ENCODE assay signal across 20 mouse cellular contexts in genomic region chr13:29195722-29196121, GRCm38 (mm10).
DNase-seq lines count a peak whose midpoint lies in the region; ATAC-seq lines count a peak whose summit lies in the region.
"Had no signal": no experiment of that assay in that cellular context is flagged by ENCODE, and none has a peak within 500 bp of the region (broad histone marks: within the 10 kb centered on the region; RNA-seq: fewer than 3 reads in every experiment).

No protein-coding gene starts in this region.

- DNase-seq in right cerebral cortex, adult 18-20 months = peak; percentile 11
- no peak for DNase-seq in right cerebral cortex, postnatal 4 days
- no peak for DNase-seq in kidney, postnatal 14 days
- DNase-seq in left cerebral cortex, adult 8-10 months (ENCODE audit: low spot score in 2 of 2) = no peak
- no peak for DNase-seq in embryo, embryonic 9.5 days (ENCODE audit: extremely low spot score)
- DNase-seq: adrenal gland, postnatal 36 days; cerebellum, adult 8-10 months; gastrocnemius, postnatal 36 days; heart, postnatal 36 days; right cerebral cortex, postnatal 25 days; thymus, postnatal 14 days had no signal

- H3K4me2 ChIP-seq in hindbrain, embryonic 12.5 days (replicated peaks) = no peak overlapping the region
- no peak overlapping the region for H3K4me2 ChIP-seq in midbrain, embryonic 13.5 days (replicated peaks)
- H3K4me2 ChIP-seq: embryonic facial prominence, embryonic 15.5 days; intestine, embryonic 15.5 days; limb, embryonic 13.5 days; liver, embryonic 15.5 days had no signal

- no peaks in the 10 kb centered on the region for H3K36me3 ChIP-seq in hindbrain, embryonic 12.5 days
- no peaks in the 10 kb centered on the region for H3K36me3 ChIP-seq in midbrain, embryonic 13.5 days
- H3K36me3 ChIP-seq: embryonic facial prominence, embryonic 15.5 days; heart, embryonic 10.5 days; intestine, embryonic 15.5 days; limb, embryonic 13.5 days; liver, embryonic 15.5 days had no signal

- no peaks in the 10 kb centered on the region for H3K9me3 ChIP-seq in hindbrain, embryonic 12.5 days (replicated peaks)
- H3K9me3 ChIP-seq in midbrain, embryonic 13.5 days = no peaks in the 10 kb centered on the region
- H3K9me3 ChIP-seq: embryonic facial prominence, embryonic 15.5 days; heart, embryonic 10.5 days; intestine, embryonic 15.5 days; limb, embryonic 13.5 days; liver, embryonic 15.5 days had no signal

- H3K9ac ChIP-seq in hindbrain, embryonic 12.5 days = no peak overlapping the region
- H3K9ac ChIP-seq in midbrain, embryonic 13.5 days (replicated peaks) = no peak overlapping the region
- H3K9ac ChIP-seq: embryonic facial prominence, embryonic 15.5 days; intestine, embryonic 15.5 days; limb, embryonic 13.5 days; liver, embryonic 15.5 days had no signal

- H3K4me1 ChIP-seq in hindbrain, embryonic 12.5 days = peaks cover 23% of the 10 kb centered on the region
- peaks cover 38% of the 10 kb centered on the region for H3K4me1 ChIP-seq in midbrain, embryonic 13.5 days (replicated peaks)
- H3K4me1 ChIP-seq: liver, embryonic 15.5 days had no signal

- WGBS in hindbrain, embryonic 12.5 days = 44% methylated on average over 4 of the region's 4 CpGs
- WGBS in midbrain, embryonic 13.5 days = 32% methylated on average over 4 of the region's 4 CpGs

- H3K27me3 ChIP-seq in hindbrain, embryonic 12.5 days = no peaks in the 10 kb centered on the region
- H3K27me3 ChIP-seq in midbrain, embryonic 13.5 days = no peaks in the 10 kb centered on the region
- H3K27me3 ChIP-seq: embryonic facial prominence, embryonic 15.5 days; intestine, embryonic 15.5 days; limb, embryonic 13.5 days; liver, embryonic 15.5 days had no signal

- peak; percentile 76 for ATAC-seq in hindbrain, embryonic 12.5 days (ENCODE audit: low FRiP score)
- ATAC-seq in midbrain, embryonic 13.5 days = peak; percentile 79
- ATAC-seq: intestine, embryonic 15.5 days; lung, postnatal 0 days had no signal

- H3K27ac ChIP-seq in hindbrain, embryonic 12.5 days = peak overlapping the region; percentile 46
- H3K27ac ChIP-seq in midbrain, embryonic 13.5 days = peak overlapping the region; percentile 86
- H3K27ac ChIP-seq: embryonic facial prominence, embryonic 15.5 days; intestine, embryonic 15.5 days; liver, embryonic 15.5 days; stomach, postnatal 0 days had no signal

- H3K4me3 ChIP-seq in hindbrain, embryonic 12.5 days = no peak overlapping the region
- no peak overlapping the region for H3K4me3 ChIP-seq in midbrain, embryonic 13.5 days (replicated peaks)
- H3K4me3 ChIP-seq: embryonic facial prominence, embryonic 15.5 days; heart, embryonic 10.5 days; intestine, embryonic 15.5 days; limb, embryonic 13.5 days; liver, embryonic 15.5 days had no signal
